Mouse (Mus musculus) myocyte (in vitro differentiated cells): Measurements from ENCODE around the gene Dab1. TPM values are rescaled to one million over a fixed set of nuclear protein-coding genes. Genes with fewer than 3 reads are reported as not detected.

ENCODE experiments used
- H3K27me3 ChIP-seq: one replicate; pipeline ENCODE4 v1.6.1; 2011; ENCODE audit not compliant: control insufficient read depth, insufficient read depth, insufficient read length
- H3K36me3 ChIP-seq: one replicate; pipeline ENCODE4 v1.6.1; 2011; ENCODE audit not compliant: control insufficient read depth, insufficient read depth
- H3K4me2 ChIP-seq: one replicate; pipeline ENCODE4 v1.6.1; 2011; ENCODE audit warnings: low read depth, control low read depth
- H3K4me3 ChIP-seq: one replicate; pipeline ENCODE4 v1.5.1; 2011; ENCODE audit warnings: mild to moderate bottlenecking, control low read depth, moderate library complexity
- H3K79me2 ChIP-seq: one replicate; pipeline ENCODE4 v1.6.1; 2011; ENCODE audit not compliant: control insufficient read depth, insufficient read depth
- H3ac ChIP-seq: one replicate; pipeline ENCODE4 v1.6.1; 2011; ENCODE audit not compliant: control insufficient read depth, insufficient read length
- CEBPB ChIP-seq: IDR thresholded peaks from 2 replicates; pipeline ENCODE4 v1.6.1; 2011; ENCODE audit warnings: mild to moderate bottlenecking, moderate library complexity; ENCODE audit not compliant: poor library complexity, insufficient read depth, severe bottlenecking
- E2F4 ChIP-seq: IDR thresholded peaks from one replicate; pipeline ENCODE4 v1.6.1; 2011; ENCODE audit warnings: mild to moderate bottlenecking, control low read depth, moderate library complexity; ENCODE audit not compliant: insufficient read depth
- MAX ChIP-seq: IDR thresholded peaks from one replicate; pipeline ENCODE4 v1.6.1; 2011; ENCODE audit warnings: low read depth, mild to moderate bottlenecking, control low read depth
- MYOD1 ChIP-seq, 3 experiments: IDR thresholded peaks; one replicate each; pipeline ENCODE4 v1.6.1; 2011; ENCODE audit warnings: control low read depth in 2 of 3, low read depth in 2 of 3, mild to moderate bottlenecking in 2 of 3, moderate library complexity in 1 of 3; ENCODE audit not compliant: insufficient read length in 2 of 3, control insufficient read depth in 1 of 3
- MYOG ChIP-seq, 3 experiments: IDR thresholded peaks; one replicate each; pipeline ENCODE4 v1.6.1; 2011; ENCODE audit warnings: control low read depth in 2 of 3, low read depth in 2 of 3, mild to moderate bottlenecking in 2 of 3; ENCODE audit not compliant: insufficient read length in 2 of 3, control insufficient read depth in 1 of 3, insufficient read depth in 1 of 3
- POLR2A ChIP-seq: IDR thresholded peaks from one replicate; pipeline ENCODE4 v1.6.1; 2011; ENCODE audit warnings: low read depth, mild to moderate bottlenecking, control low read depth, moderate library complexity; ENCODE audit not compliant: insufficient read length
- POLR2AphosphoS2 ChIP-seq: IDR thresholded peaks from one replicate; pipeline ENCODE4 v1.6.1; 2011; ENCODE audit warnings: low read depth, control low read depth; ENCODE audit not compliant: insufficient read length
- REST ChIP-seq: IDR thresholded peaks from one replicate; pipeline ENCODE4 v1.6.1; 2011; ENCODE audit warnings: mild to moderate bottlenecking, control low read depth, moderate library complexity; ENCODE audit not compliant: insufficient read depth, insufficient read length
- SRF ChIP-seq: IDR thresholded peaks from one replicate; pipeline ENCODE4 v1.6.1; 2011; ENCODE audit warnings: low read depth; ENCODE audit not compliant: control insufficient read depth, insufficient read length
- TCF12 ChIP-seq: IDR thresholded peaks from one replicate; pipeline ENCODE4 v1.6.1; 2011; ENCODE audit warnings: mild to moderate bottlenecking, control low read depth; ENCODE audit not compliant: poor library complexity, insufficient read depth, severe bottlenecking
- TCF3 ChIP-seq: IDR thresholded peaks from one replicate; pipeline ENCODE4 v1.6.1; 2011; ENCODE audit warnings: low read depth, control low read depth; ENCODE audit not compliant: insufficient read length
- USF1 ChIP-seq: IDR thresholded peaks from one replicate; pipeline ENCODE4 v1.6.1; 2011; ENCODE audit warnings: low read depth, mild to moderate bottlenecking, control low read depth, moderate library complexity
- polyA plus RNA-seq: library from polyadenylated mRNA; unstranded; fragments of >200 nt; fragmentation: generic; extraction: Trizol; gene quantifications from one replicate; pipeline ENCODE4 v1.2.1, GENCODE M21; 2012; ENCODE audit warnings: missing spikeins

Dab1 gene
- polyA plus RNA-seq, 1 experiment = not detected

- Histone ChIP-seq H3K36me3 (no peaks in the 10 kb centered on the region), H3K27me3 (no peaks in the 10 kb centered on the region), H3K79me2 (no peaks in the 10 kb centered on the region), H3ac (no peak overlapping the region), H3K4me2 (no peak overlapping the region), H3K4me3 (no peak overlapping the region)
- no peak for TF ChIP-seq POLR2AphosphoS2
- no peak for TF ChIP-seq TCF12
- no peak for TF ChIP-seq E2F4
- TF ChIP-seq MAX = no peak
- TF ChIP-seq SRF = no peak
- no peak for TF ChIP-seq USF1
- no peak for TF ChIP-seq TCF3
- no peak for TF ChIP-seq MYOD1 (IDR thresholded peaks at IDR 0.05; ENCODE audit: control insufficient read depth in 1 of 3, insufficient read length in 2 of 3, low read depth in 2 of 3)
- TF ChIP-seq POLR2A = no peak
- TF ChIP-seq MYOG (IDR thresholded peaks at IDR 0.05; ENCODE audit: control insufficient read depth in 1 of 3, insufficient read depth in 1 of 3, insufficient read length in 2 of 3, low read depth in 2 of 3) = no peak
- no peak for TF ChIP-seq REST
- no peak for TF ChIP-seq CEBPB
These were observed 819.6 kb downstream of the Dab1 start for GRCm38 (mm10) chr4:104438730-104439129.

- Histone ChIP-seq H3K27me3 (no peaks in the 10 kb centered on the region), H3K79me2 (no peaks in the 10 kb centered on the region), H3K36me3 (no peaks in the 10 kb centered on the region), H3ac (no peak overlapping the region), H3K4me2 (no peak overlapping the region), H3K4me3 (no peak overlapping the region)
- TF ChIP-seq USF1 = no peak
- TF ChIP-seq CEBPB = no peak
- no peak for TF ChIP-seq TCF3
- TF ChIP-seq SRF = no peak
- TF ChIP-seq MAX = no peak
- TF ChIP-seq MYOD1 (IDR thresholded peaks at IDR 0.05; ENCODE audit: control insufficient read depth in 1 of 3, insufficient read length in 2 of 3, low read depth in 2 of 3) = no peak
- no peak for TF ChIP-seq POLR2A
- TF ChIP-seq E2F4 = no peak
These were observed 820.5 kb downstream of the Dab1 start for GRCm38 (mm10) chr4:104439641-104440040.

GRCm38 (mm10) chr4:104442925-104443747 lies 824.0 kb downstream of the Dab1 start:
- H3K4me3 ChIP-seq = no peak overlapping the region
- H3ac ChIP-seq = no peak overlapping the region
- no peaks in the 10 kb centered on the region for H3K79me2 ChIP-seq
- TF ChIP-seq TCF12 (no peak), POLR2A (no peak), USF1 (no peak), MAX (no peak), CEBPB (no peak), SRF (no peak), MYOD1 (IDR thresholded peaks at IDR 0.05; ENCODE audit: control insufficient read depth in 1 of 3, insufficient read length in 2 of 3, low read depth in 2 of 3) (no peak), MYOG (IDR thresholded peaks at IDR 0.05; ENCODE audit: control insufficient read depth in 1 of 3, insufficient read depth in 1 of 3, insufficient read length in 2 of 3, low read depth in 2 of 3) (no peak), POLR2AphosphoS2 (no peak), TCF3 (no peak), REST (no peak), E2F4 (no peak)
- H3K36me3 ChIP-seq = no peaks in the 10 kb centered on the region
- no peak overlapping the region for H3K4me2 ChIP-seq
- no peaks in the 10 kb centered on the region for H3K27me3 ChIP-seq

GRCm38 (mm10) chr4:104443775-104444174 lies 824.6 kb downstream of the Dab1 start:
- no peaks in the 10 kb centered on the region for H3K36me3 ChIP-seq
- H3K4me2 ChIP-seq = no peak overlapping the region
- H3K4me3 ChIP-seq = no peak overlapping the region
- H3K27me3 ChIP-seq = no peaks in the 10 kb centered on the region
- no peaks in the 10 kb centered on the region for H3K79me2 ChIP-seq
- no peak overlapping the region for H3ac ChIP-seq
- TF ChIP-seq USF1 (no peak), MAX (no peak), REST (no peak)

GRCm38 (mm10) chr4:104444985-104445384 lies 825.8 kb downstream of the Dab1 start:
- H3ac ChIP-seq = no peak overlapping the region
- no peaks in the 10 kb centered on the region for H3K79me2 ChIP-seq
- H3K4me3 ChIP-seq = no peak overlapping the region

More at GRCm38 (mm10) chr4:104444985-104445384, 825.8 kb downstream of the Dab1 start:
- TF ChIP-seq MAX = no peak
- TF ChIP-seq SRF = no peak
- TF ChIP-seq TCF3 = no peak
- TF ChIP-seq USF1 = no peak
- no peak for TF ChIP-seq REST
- TF ChIP-seq CEBPB = no peak
- no peak for TF ChIP-seq TCF12
- TF ChIP-seq E2F4 = no peak
- Histone ChIP-seq H3K27me3 (no peaks in the 10 kb centered on the region), H3K36me3 (no peaks in the 10 kb centered on the region), H3K4me2 (no peak overlapping the region)
